Mouse (Mus musculus): ENCODE data around the gene Uxs1.

Gene Uxs1

DNA sequence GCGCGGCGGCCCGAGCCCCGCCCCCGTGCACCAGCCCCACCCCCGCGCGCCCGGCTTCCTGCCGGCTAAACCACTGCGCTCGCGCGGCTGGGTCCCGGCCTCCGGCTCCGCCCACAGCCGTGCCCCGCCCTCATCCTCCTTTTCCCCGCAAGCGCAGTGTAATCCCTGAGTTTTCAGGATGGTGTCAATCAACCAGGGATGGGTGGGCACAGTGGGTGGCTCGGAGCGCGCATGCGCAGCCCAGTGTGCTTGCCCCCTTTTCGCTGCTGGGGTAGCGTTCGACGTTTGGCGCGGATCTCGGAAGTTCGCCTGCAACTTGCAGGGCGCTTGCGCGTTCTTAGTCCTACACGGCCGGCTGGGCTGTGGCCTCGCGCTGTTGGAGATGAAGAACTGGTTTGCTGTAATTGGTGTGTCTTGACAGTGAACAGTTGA, at the start of gene Uxs1:
Gene Uxs1, minus strand, starts transcription at position 38 of the 432 bp plus-strand sequence.
- DNase-seq (ENCODE audit: low read depth, low spot score), result peak; percentile 96

DNA sequence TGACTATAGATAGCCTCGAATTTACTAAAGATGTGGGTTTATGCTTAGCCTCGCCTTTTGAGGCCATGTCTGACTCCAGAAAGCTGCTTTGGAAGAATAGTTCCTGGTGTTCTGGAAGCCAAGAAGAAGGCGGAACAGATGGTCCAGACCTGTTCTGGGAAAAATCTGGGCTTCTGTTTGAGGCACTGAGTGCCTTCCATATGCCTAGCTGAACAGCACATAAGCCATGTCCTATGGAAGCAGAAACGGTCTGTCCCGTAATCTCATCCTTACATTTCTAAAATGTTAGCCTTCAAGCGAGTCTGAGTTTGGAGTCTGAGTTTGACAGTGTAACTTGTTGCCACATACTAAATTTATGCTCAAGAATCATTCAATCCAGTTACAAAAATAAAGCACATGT, 49.6 kb upstream of the Uxs1 start:
- no peak for DNase-seq (ENCODE audit: low read depth, low spot score)

DNA sequence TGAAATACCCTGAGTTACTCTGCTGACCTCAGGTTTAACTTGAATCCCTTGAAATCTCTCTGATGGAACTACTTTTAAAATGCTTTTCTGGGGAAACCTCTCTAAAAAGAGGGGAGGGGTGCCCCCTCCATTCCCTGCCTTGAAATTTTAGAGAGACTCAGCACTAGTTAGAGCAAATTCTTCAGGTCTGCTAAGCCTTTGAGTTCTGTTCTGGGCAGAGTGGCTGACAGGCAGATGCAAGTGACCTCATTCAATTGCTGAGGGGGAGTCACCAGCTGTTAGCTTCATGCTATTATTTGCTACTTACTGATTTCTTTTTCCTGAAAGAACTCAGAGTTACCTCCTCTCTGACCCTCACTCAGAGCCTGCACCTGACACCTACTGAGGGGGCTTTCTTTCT, 43.5 kb upstream of the Uxs1 start:
- DNase-seq (ENCODE audit: low read depth, low spot score), result no peak

DNA sequence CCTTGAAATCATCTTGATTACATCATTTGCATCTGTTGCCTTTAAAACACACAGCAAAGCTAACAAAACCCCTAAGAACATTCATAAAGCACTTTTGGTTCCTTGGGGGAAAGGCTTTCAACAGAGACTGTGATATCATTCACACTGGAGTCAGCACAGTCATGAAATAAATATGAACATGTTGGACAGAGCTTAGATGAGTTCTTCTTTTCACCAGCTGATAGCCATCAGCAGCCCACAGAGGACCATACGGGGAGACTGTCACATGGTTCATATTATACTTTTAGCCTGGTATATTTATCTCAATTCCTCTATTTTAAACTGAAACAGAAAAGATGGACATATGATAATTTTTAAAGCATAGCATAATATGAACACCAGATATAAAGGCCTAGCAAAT, 40.9 kb upstream of the Uxs1 start:
- DNase-seq (ENCODE audit: low read depth, low spot score), result no peak

DNA sequence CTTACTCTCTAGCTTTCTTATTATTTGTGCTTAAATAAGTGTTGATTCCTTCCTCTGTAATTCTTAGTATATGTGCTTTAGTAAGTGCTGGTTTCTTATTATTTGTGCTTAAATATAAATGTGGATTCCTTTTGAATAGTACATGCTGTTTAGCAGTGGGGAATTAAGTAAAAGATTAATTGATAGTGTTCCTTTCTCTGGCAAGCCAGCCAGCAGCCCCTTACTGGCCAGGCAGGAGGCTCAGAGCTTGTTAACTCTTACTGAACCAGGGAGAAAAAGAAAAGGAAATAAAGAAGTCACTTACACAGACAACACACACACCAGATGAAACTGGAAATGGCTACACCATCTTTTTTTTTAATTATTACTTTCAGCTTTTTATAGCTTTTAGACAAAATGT, 37.2 kb upstream of the Uxs1 start:
- no peak for DNase-seq (ENCODE audit: low read depth, low spot score)

DNA sequence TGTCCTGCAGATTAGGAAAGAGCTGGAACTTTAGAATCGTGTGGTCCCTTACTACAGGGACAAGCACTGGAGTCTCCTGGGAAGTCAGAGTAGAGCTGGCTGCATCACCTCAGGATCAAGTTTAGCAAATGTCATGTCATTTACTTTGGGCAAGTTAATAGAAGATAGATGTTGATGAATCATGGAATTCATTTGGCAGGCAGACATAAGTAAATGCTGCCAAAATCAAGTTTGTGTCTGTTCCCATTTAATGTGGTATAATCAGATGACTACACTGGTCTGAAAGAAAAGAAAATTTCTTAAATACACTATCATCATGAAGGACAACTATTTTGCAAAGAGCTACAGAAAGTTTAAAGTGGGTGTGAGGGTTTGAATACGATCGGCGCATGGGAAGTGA, 35.0 kb upstream of the Uxs1 start:
- no peak for DNase-seq (ENCODE audit: low read depth, low spot score)

DNA sequence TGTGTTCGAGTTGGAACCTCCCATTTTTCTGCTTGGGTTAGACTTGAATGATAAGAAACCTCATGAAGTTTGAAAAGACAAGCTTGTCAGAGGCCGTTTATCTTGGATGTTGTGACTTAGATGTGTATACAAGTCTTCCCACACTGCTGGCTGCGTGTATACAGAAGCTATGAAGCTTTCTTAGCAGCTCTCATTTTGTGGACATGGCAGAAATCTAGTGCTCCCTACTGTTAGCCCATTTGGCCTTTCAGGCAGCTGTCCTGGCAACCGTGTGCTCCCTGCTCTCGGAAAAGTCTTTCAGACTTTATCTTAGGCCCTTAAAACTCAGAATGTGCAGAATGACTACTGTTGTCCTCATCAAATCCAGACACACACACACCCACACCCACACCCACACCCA, 31.4 kb upstream of the Uxs1 start:
- DNase-seq (ENCODE audit: low read depth, low spot score), result no peak

DNA sequence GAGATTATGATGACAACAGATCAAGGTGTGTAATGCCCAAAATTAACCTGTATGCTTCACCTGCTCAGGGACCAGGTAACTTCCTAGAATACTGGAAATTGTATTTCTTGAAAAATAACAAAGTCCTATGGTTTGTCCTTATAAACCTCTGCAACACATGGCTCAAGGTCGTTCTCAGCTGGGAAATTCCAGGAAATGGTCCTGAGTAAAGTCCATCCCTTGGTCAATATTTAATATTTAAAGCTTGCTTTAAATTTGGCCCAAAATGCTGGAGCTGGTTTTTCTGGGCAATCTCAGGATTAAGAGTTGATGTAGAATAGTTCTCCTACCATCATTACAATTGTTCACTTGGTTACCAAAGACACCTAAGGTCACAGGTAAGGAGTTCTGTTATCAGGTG, 30.1 kb upstream of the Uxs1 start:
- DNase-seq (ENCODE audit: low read depth, low spot score), result no peak

DNA sequence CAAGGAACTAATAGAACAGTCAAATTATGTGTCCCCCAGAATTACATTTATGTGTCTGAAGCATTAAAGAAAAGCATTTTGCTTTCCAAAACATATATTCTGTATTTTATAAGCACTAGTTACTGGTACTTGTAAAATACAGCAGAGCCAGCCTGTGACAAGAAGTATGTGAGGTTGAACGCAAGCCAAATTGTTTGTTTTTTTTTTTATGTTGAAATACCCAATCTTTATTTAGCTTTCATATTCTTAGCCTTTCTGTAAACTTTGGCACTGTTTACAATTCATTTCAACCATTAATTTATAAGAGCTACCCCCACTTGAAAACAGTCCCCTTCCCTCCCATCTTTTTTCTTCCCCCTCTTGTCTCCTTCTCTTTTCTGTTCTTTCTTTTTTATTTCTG, 28.0 kb upstream of the Uxs1 start:
- no peak for DNase-seq (ENCODE audit: low read depth, low spot score)

DNA sequence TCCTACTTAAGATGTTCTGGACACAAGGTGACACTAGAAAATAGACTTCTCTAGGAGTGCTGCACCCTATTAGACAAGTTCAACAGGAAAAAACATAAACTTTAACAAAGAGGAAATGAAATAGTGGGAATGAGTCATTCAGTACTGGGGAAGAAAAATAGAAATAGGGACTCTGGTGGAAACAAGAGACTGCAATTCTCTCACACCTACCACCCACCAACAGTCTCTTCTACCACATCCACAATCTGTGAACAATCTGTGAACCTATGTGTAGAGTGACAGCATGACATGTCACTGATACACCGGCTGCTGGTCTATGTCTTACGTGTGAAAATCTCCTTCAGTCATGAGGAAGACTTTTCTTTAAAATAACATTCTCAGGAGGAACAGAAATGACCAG, 15.8 kb upstream of the Uxs1 start:
- DNase-seq (ENCODE audit: low read depth, low spot score), result no peak

DNA sequence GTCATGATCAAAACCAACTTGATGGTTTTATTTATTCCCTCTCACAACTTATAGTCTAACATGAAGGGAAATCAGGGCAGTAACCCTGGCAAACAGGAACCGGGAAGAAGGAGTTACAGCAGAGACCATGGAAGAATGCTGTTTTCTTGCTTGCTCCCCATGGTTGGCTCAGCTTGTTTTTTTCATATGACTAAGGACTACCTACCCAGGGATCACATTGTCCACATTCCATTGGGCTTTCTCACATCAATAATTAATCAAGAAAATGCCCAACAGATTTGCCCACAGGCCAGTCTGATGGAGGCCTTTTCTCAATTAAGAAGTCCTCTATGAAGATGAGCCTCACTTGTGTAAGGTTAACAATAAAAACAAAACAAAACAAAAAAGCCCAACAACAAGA, 9.6 kb upstream of the Uxs1 start:
- no peak for DNase-seq (ENCODE audit: low read depth, low spot score)

DNA sequence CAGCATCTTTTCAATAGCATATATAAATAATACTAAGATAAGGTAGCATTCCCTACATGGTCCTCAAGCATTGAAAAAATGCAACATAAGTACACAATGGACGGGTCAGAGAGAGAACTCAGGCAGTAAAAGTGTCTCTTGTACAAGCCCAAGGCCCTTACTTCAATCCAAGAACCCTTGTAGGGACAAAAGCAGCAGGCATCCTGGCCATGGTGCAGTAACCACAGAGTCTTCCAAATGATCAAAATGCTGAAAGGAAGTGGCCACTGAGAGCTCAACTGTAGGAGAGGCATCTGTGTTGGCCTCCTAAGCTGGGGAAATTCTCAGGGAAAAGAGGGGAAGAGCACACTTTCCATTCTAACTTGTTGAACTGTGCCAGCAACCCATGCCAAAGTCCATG, 2.5 kb upstream of the Uxs1 start:
- no peak for DNase-seq (ENCODE audit: low read depth, low spot score)

DNA sequence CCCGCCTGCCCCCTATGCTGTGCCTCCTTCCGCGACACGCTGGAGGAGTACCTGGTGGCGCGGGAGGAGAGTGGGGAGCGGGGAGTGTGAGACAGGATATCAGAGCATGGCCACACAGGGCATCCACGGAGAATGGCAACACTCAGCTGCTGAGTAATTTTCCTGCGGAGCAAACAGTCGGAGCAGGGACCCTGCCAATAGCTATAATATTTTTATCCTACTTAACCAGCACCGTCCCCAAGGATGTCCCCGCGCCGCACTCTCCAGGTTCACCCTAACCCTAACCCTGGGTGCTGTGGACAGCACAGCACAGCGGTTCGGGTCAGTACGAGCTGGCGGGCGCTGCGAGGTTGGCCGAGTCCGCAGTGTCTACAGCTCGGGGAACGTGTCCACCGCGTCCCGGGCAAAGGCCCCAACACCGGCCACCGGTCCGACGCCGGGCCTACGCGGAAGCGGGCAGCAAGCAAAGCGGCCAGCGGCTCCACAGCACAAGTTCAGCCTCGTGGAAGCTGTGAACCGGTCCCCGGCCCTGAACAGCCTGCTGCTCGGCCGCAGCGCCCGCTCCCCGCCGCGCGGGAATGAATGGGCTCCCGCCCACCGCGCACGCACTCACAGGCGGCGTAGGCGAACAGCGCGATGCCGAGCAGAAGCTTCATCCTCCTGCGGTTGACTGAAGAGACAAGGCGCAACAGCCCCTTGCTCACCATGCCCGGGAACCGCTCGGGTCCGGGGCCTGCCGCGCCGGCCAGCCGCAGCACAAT, 418 bp downstream of the Uxs1 start:
- DNase-seq (ENCODE audit: low read depth, low spot score), result peak; percentile 38

DNA sequence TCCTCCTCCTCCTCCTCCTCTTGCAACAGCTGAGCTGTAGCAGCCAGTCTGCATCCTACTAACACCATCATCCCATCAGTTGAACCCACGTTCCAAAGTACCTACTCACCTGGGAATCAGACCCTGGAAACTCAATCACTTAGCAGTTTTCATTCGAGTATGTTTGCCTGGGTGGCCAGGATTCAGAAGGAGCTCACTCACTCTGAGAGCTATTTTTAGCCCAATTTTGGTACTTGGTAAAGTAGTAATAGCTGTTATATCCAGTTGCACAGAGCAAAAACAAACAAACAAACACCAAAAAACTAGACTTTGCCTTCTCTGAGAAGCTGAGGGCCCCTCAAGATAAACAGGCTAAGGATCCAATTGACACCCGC, 985 bp downstream of the Uxs1 start:
- DNase-seq (ENCODE audit: low read depth, low spot score), result no peak

DNA sequence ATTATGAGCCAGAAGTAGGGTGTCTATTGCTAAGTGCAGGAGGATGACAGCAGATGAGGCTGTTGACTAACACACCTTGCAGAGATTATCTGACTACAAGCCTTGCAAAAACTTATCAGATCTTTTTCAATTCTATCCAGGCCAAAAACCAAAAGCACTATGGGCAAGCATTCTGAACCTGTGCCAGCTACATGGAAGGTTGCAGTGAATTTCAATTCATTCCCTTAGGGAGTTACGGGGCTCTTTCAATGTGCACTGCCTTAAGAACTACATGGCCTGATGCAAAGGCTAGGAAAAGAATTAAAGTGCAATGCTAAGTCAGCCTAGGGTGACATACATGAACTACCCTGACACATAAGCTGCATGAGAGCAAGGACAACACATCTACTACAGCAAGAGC, 4.2 kb downstream of the Uxs1 start:
- no peak for DNase-seq (ENCODE audit: low read depth, low spot score)

DNA sequence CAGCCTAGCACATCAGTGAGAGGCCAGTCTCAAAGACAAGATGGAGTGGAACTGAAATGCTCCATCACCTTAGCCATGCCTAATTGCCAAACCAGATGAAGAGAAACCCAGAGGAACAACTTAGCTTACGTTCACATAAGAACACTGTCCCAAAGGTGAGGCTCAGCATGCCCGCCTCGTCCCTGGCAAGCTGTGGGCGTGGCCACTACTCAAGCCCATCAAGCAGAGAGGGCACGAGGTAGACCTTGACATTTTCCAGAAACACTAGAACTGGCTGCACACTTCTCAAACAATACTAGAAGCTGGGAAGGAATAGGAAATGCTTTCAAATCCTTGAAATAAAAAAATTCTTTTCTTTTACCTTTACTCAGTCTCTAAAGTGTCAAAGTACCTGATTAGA, 5.0 kb downstream of the Uxs1 start:
- no peak for DNase-seq (ENCODE audit: low read depth, low spot score)

DNA sequence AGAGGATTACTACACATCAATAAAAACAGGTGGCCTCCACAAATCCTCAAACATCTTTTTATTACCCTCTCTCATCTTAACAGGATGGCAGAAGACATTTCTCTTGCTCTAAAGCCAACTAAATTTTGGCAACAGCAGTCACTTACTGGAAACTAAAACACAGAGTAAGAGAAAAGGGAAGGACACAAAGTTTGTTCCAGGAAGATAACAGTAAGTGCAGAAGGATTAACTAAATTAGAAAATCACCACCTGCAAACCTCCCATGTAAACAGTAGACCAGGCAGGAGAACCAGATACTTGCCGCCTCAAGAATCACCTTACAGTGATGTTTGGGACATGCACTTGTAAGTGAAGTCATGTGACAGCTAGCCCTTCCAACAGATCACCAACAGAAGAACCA, 5.8 kb downstream of the Uxs1 start:
- DNase-seq (ENCODE audit: low read depth, low spot score), result no peak

DNA sequence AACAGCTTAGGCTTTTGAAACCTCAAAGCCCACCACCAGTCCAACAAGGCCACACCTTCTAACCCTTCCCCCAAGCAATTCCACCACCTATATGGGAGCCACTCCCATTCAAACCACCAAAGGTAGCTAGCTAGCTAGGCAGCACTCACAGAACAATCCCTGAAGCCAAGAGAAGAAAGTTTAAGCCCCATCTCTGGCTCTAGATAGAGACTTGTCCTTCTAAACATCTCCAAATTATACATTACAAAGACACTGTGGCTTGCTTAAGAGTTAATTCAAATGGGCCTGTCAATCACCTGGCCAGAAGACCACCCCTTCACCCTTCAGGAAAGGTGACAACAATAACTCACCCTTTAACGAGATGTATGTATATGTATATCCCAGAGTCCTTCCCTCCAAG, 7.0 kb downstream of the Uxs1 start:
- no peak for DNase-seq (ENCODE audit: low read depth, low spot score)

DNA sequence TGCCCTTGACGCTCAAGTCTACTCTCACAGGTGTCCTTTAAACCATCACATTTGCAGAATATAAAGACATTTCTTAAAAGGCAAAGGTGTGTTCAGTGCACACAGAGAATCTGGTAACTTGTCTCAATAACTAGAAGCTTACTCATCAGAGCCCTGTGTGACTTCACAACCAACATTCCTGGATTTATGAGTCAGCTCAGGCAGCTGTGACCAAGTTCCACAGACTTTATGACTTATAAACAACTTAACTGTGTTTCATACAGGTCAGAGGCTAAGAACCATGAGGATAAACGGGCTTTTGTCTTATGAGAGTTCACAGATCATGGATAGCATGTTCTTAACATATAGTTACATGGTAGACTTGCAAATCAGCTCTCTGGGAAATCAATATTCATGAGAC, 8.5 kb downstream of the Uxs1 start:
- DNase-seq (ENCODE audit: low read depth, low spot score), result no peak

DNA sequence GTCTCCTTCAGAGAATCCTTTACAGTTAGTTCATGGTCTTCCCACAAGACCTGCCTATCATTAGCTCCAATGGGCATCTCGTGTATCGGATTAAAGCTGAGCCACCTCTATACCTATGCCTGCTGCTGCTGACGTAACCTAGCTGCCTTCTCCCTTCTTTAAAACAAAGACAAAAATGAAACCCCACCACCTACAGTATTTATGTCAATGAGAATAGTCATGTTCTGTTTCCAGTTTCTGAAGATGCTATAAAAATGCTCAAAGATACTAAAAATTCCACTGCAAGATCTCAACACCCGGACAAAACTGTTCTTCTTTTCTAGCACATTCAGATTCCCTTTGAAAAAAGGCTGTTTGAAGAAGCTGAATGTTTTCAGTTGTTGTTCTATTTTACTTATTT, 9.2 kb downstream of the Uxs1 start:
- DNase-seq (ENCODE audit: low read depth, low spot score), result no peak

DNA sequence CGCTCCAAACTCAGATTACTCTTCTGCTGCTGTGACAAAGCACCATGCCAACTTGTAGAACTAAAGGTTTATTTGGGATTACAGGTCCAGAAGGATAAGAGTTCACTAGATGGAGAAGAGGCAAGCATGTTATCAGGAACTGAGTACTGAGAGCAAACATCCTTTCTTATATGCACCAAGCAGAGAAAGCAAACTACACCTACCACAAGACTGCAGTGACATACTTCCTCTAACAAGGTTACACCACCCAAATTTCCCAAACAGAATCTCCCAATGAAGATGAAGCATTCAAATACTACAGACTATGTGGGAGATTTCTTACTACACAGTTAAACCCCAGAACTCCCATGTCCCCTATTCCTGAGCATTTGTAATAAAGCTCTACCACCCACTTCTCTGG, 15.8 kb downstream of the Uxs1 start:
- DNase-seq (ENCODE audit: low read depth, low spot score), result no peak

DNA sequence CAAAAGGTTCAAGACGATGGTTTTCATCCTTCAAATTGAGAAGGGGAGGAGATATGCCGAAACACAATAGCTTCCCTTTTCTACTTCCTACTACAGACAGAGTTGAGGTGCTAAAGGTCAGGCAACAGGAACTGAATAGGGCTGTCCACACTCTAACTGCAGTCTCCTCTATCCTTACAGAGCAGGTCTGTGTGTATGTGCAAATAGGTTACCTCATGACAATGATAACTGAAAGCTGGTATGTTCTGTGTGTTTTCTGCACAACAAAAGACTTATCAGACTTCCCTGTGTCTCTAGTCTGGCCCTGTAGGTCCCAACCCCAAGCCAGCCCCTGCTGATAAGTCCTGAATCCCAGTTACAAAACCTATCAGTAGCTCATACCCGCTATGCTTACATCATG, 16.5 kb downstream of the Uxs1 start:
- no peak for DNase-seq (ENCODE audit: low read depth, low spot score)

DNA sequence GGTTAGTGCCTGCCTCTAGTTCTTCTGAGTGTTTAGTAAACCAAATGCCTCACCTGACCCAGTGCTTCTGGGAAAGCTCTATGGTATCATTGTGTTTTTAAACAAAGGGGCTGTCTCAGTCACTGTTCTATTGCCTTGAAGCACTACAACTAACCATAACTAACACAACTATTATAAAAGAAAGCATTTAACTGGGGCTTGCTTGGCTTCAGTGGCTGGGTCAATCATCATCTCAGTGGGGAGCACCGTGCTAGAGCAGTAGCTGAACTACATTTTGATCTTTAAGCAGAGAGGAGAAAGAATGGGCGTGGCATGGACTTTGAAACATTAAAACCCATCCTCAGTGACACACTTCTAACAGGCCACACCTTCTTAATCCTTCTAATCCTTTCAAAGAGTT, 18.2 kb downstream of the Uxs1 start:
- no peak for DNase-seq (ENCODE audit: low read depth, low spot score)

DNA sequence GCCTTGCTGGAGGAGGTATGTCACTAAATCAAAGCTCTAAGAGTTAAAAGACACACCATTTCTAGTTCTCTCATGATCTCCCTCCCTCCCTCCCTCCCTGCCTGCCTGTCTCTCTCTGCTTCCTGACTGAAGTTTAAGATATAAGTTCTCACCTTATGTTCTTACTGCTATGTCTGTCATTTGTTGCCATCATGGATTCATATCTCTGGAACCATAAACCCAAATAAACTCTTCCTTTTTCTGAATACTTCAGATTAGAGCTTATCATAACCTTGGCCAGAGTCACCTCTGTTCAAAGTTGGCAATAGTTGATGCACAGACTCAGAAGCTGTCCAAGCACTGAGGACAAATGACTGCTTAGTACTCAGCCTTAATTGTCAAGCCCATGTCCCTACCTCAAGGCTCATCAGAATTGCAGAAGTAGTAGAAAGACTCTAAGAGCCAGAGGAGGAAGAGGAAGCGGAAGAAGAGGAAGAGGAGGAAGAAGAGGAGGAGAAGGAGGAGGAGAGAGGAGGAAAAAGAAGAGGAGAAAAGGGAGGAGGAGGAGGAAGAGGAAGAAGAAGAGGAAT, 23.6 kb downstream of the Uxs1 start:
- no peak for DNase-seq (ENCODE audit: low read depth, low spot score)

Data from WW6 (cell line).